Mouse (Mus musculus) brain, embryonic 14.5 days (tissue): ENCODE data around the gene Hoxd13. TPM values are rescaled to one million over a fixed set of nuclear protein-coding genes. Genes with fewer than 3 reads are reported as not detected.
A peak's percentile ranks its signal among the peaks of the same experiment; 100 is the strongest.

Source experiments
- DNase-seq: peaks from one replicate; pipeline ENCODE4 v3.0.0-alpha.2; 2011; ENCODE audit warnings: low read depth
- CTCF ChIP-seq: fragments of 200-500 bp; IDR thresholded peaks from 2 replicates; pipeline ENCODE4 v1.5.1; 2012; ENCODE audit warnings: inconsistent platforms, mild to moderate bottlenecking, moderate library complexity, borderline replicate concordance; ENCODE audit not compliant: insufficient read depth, insufficient read length; ENCODE audit errors: extremely low read depth
- POLR2A ChIP-seq: fragments of 200-500 bp; IDR thresholded peaks from 2 replicates; pipeline ENCODE4 v1.6.1; 2012; ENCODE audit warnings: mild to moderate bottlenecking, inconsistent platforms, borderline replicate concordance; ENCODE audit not compliant: poor library complexity, insufficient read depth, insufficient read length, severe bottlenecking; ENCODE audit errors: extremely low read depth
- polyA plus RNA-seq: library from polyadenylated mRNA; depleted of rRNA; stranded (reverse); fragments of >200 nt; gene quantifications from 2 replicates; pipeline ENCODE4 v1.2.3, GENCODE M21; 2012

Hoxd13 gene
- polyA plus RNA-seq, 1 experiment = 0.16 TPM

GRCm38 (mm10) chr2:74692808-74693431 lies 24.8 kb downstream of the Hoxd13 start:
- no peak for DNase-seq
- no peak for TF ChIP-seq POLR2A
- TF ChIP-seq CTCF = no peak

GRCm38 (mm10) chr2:74693432-74693827 lies 25.3 kb downstream of the Hoxd13 start:
- TF ChIP-seq POLR2A (no peak), CTCF (no peak)
- DNase-seq = no peak

GRCm38 (mm10) chr2:74694066-74694465 lies 26.0 kb downstream of the Hoxd13 start:
- TF ChIP-seq CTCF (peak; percentile 36; the same call in 1 of the 2 replicates), POLR2A (no peak)
- DNase-seq = no peak

GRCm38 (mm10) chr2:74695383-74695782 lies 27.3 kb downstream of the Hoxd13 start:
- TF ChIP-seq CTCF = no peak
- TF ChIP-seq POLR2A = no peak
- no peak for DNase-seq

- TF ChIP-seq CTCF (no peak), POLR2A (no peak)
- DNase-seq = no peak
Observed at GRCm38 (mm10) chr2:74695813-74696430, 27.8 kb downstream of the Hoxd13 start.

GRCm38 (mm10) chr2:74696442-74697335 lies 28.6 kb downstream of the Hoxd13 start:
- no peak for TF ChIP-seq POLR2A
- TF ChIP-seq CTCF = no peak
- no peak for DNase-seq

GRCm38 (mm10) chr2:74697567-74698121 lies 29.5 kb downstream of the Hoxd13 start, which contains the start of gene Hoxd9:
Hoxd9 (plus strand) TSS chr2:74697727.
- TF ChIP-seq POLR2A = no peak
- peak; percentile 24; the same call in 1 of the 2 replicates for TF ChIP-seq CTCF

GRCm38 (mm10) chr2:74698201-74699052 lies 30.3 kb downstream of the Hoxd13 start:
- TF ChIP-seq CTCF = no peak
- peak; percentile 52 for DNase-seq

More at GRCm38 (mm10) chr2:74697567-74698121, 29.5 kb downstream of the Hoxd13 start, which contains the start of gene Hoxd9:
- peak; percentile 69 for DNase-seq

- TF ChIP-seq POLR2A (no peak), CTCF (no peak)
Observed at GRCm38 (mm10) chr2:74699053-74699430, 30.9 kb downstream of the Hoxd13 start.

More at GRCm38 (mm10) chr2:74699053-74699430, 30.9 kb downstream of the Hoxd13 start:
- no peak for DNase-seq
